Mouse (Mus musculus) spleen, postnatal 36 days (tissue): ENCODE data around the gene Pcbp4.
"Not testable (repeated sequence)": the region's sequence is repeated elsewhere in the genome, so short reads cannot be mapped to it uniquely, and the experiment has no call there.

Experiments used
- DNase-seq, 2 experiments: peaks; one replicate each; pipeline ENCODE4 v3.0.0; 2022; ENCODE audit warnings: low spot score in 2 of 2, mixed read lengths in 1 of 2

Gene Pcbp4

GRCm38 (mm10) chr9:106481676-106482075, 28.6 kb downstream of the Pcbp4 start:
- DNase-seq, result no peak

- DNase-seq, result no peak
Measured at GRCm38 (mm10) chr9:106482578-106483115, 29.6 kb downstream of the Pcbp4 start.

DNA sequence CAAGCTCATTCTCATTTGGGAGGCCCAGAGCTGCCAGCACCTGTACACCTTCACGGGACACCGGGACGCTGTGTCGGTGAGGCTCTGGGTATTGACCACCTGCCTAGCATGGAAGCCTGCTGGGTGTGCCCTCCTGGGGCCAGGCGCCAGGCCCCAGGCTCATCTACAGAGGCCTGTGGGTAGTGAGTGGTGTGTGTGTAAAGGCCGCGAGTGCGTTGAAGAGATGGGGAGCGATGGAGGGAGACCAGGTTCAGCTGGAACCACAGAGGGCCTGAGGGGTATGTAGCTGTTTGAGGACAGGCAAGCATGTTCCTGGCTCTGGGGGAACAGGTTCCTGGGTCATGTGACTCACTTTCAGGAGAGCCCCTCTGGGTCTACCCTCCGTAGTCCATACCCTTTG, 30.0 kb downstream of the Pcbp4 start:
- DNase-seq, result no peak

GRCm38 (mm10) chr9:106483606-106484005, 30.5 kb downstream of the Pcbp4 start:
- DNase-seq, result no peak

DNA sequence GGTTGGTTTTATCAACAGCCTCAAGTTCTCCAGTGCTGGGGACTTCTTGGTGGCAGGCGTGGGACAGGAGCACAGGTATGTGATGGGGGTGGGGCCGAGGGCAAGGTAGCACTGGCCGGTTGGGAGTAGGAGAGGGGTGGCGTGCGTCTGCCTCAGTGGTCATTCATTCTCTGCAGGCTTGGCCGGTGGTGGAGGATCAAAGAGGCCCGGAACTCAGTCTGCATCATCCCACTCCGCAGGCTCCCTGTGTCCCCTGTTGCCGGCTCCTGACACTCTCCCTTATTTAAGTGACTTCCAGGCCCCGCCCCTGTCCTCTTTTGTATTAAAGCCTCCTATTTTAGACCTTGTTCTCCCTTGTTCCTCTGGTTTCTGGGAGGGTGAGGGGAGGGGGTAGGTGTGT, 32.0 kb downstream of the Pcbp4 start:
- no peak for DNase-seq

- DNase-seq, result not testable (repeated sequence)
Measured at GRCm38 (mm10) chr9:106487602-106488001, 34.5 kb downstream of the Pcbp4 start.

- no peak for DNase-seq
Measured at GRCm38 (mm10) chr9:106499667-106500066, 46.6 kb downstream of the Pcbp4 start, which contains the start of gene Iqcf1. Iqcf1 (plus strand) TSS chr9:106499967.

DNA sequence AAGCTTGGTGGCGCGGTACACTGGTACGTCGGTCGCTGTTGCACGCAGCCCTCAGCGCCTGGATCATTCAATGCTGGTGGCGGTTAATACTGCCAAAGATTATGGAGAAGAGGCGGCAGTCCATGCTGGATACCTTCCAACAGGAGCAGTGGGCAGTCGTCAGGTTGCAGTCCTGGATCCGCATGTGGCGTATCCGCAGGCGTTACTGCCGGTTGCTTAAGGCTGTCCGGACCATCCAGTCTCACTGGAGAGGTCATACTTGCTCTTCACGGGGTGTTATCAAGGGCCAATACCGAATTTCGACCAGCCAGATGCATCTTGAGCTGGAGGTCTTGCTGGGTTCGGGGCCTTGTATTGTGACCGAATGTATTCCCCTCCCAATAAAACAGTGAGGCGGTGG, 48.8 kb downstream of the Pcbp4 start:
- no peak for DNase-seq

GRCm38 (mm10) chr9:106504246-106504645, 51.2 kb downstream of the Pcbp4 start:
- no peak for DNase-seq

- no peak for DNase-seq
Measured at GRCm38 (mm10) chr9:106509356-106509755, 56.3 kb downstream of the Pcbp4 start.

GRCm38 (mm10) chr9:106512729-106513450, 59.8 kb downstream of the Pcbp4 start:
- DNase-seq, result peak in 1 of 2 experiments; percentile 2

DNA sequence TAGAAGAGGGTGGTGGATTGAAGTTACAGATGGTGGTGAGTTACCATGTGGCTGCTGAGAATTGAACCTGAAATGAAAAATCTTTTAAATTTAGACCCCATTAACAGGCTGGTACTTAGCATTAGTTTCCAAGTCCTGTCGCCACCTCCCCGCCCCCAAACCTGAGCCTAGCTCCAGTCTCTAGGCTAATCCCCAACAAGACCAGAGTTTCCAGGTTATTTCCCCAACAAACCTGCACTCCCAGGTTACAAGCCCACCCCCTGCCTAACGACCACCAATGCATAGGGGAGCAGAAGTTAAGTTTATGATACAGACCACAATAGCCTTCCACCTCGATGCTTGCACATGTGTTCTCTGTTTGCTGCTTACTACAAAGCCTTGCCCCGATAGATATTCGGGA, 60.5 kb downstream of the Pcbp4 start:
- DNase-seq, result no peak
